Mouse (Mus musculus): ENCODE measurements around the gene Smc4. TPM values are rescaled to one million over a fixed set of nuclear protein-coding genes. Genes with fewer than 3 reads are reported as not detected.
"Not testable (repeated sequence)": the region's sequence is repeated elsewhere in the genome, so short reads cannot be mapped to it uniquely, and the experiment has no call there.

Gene Smc4
- polyA plus RNA-seq, 1 experiment from 2014 or later = 68.6 TPM

DNA sequence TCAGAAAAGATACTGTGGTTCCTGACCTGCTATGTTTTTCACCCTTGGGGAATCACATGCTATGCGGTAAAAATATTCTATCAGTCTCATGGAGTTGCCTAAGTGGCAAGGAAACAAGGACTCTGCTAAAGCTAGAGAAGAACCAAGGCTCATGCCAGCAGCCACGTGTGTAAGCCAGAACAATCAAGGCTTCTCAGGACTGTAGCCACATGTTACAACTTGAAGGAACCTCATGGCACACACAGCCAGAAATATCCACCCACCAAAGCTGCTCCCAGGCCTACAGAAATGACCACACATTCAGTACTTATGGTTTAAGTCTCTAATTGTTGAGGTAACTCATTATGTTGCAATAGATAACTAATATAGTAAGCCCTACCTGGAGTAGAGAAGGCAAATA lies 18.0 kb upstream of the Smc4 start:
- H3K79me2 ChIP-seq (ENCODE audit: inconsistent target) = no peaks in the 10 kb centered on the region
- no peak overlapping the region for H3K4me3 ChIP-seq (ENCODE audit: inconsistent target)
- no peaks in the 10 kb centered on the region for H3K36me3 ChIP-seq (ENCODE audit: inconsistent target)
- 86% methylated on average over 2 of the region's 2 CpGs for WGBS (ENCODE audit: missing documents)
- no peak overlapping the region for H3K27ac ChIP-seq

DNA sequence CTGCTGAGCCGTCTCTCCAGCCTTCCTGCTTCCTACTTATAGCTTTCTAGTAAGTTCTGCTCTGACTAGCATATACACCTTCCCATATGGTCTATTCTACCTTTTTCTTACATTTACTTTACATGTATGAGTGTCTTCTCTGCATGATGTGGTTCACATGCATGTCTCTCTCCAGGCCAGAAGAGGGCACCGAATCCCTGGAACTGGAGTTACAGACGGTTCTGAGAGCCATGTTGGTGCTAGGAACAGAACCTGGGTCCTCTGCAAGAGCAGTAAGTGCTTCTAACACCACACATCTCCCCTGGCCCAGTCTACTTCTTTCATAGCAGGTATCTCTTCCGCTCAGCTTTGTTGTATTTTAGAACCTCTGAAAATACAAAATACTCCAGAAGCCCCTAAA lies 1.8 kb upstream of the Smc4 start:
- no peak overlapping the region for H3K4me3 ChIP-seq (ENCODE audit: inconsistent target)

DNA sequence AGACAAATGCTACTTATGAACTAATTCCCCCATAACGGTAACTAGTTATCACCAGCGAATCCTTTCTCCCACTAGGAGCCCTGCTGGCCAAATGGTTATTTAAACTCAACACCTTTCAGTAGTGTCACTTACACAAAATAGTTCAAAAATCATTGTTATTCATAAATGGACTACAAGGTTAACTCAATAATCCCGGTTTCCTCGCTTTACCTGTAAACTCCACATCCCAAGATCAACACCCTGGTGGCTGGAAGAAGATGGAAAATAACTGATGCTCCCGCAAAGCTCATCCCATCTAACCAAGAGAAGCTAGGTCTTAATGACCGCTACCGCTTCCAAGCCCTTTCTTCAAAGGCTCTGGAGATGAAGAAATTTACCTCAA lies 492 bp upstream of the Smc4 start:
- Histone ChIP-seq H3K79me2 (ENCODE audit: inconsistent target) (peaks cover 55% of the 10 kb centered on the region), H3K4me3 (ENCODE audit: inconsistent target) (peak overlapping the region; percentile 94), H3K27ac (peak overlapping the region; percentile 93; the same call in 1 of the 2 replicates), H3K36me3 (ENCODE audit: inconsistent target) (no peaks in the 10 kb centered on the region)
- WGBS (ENCODE audit: missing documents) = 3% methylated on average over 7 of the region's 7 CpGs

More for the DNA sequence above, 1.8 kb upstream of the Smc4 start:
- H3K36me3 ChIP-seq (ENCODE audit: inconsistent target) = no peaks in the 10 kb centered on the region
- H3K27ac ChIP-seq = no peak overlapping the region
- H3K79me2 ChIP-seq (ENCODE audit: inconsistent target) = peaks cover 43% of the 10 kb centered on the region
- WGBS (ENCODE audit: missing documents) = 98% methylated on average over 4 of the region's 4 CpGs

DNA sequence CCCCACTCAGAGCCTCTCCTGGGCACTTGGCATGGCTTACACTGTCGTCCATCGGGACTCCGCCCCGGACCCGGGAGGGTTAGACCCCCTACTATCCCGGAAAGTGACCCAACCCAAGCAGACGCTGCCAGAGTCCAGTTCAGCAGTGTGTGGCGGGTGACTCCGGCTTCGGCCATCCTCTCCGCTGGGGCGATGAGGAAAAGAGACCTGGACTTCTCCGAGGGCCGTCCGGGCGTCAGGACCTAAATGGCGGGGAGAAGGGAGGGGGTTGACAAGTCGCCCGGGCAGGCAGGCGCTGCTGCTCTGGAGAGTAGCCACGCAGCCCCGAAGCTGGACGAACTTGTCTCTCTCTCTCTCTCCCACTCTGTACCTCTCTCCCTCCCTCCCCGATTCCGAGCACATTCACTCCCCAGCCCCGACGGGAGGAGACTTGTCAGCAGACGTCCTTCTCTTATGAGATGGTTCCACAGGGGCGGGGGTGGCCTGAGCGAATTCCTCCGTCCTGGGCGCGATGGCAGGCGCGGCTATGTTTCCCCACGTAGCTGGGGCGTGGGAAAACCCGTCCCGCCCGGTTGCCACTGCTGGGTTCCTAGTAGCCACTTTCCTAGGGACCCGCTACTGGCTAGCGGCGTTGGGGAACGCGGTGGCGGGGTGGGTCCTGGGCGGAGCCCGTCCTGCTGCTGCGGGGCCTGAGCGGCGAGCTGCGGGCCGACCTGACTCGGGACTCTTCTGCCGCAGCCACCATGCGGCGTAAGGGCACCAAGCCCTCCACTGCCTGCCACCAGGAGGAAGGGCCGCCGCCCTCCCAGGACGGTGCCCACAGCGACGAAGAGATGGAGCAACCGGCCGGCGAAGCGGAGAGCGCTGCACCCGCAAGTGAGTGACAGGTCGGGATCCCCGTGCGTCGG lies 1.1 kb downstream of the Smc4 start:
- peaks cover 71% of the 10 kb centered on the region for H3K79me2 ChIP-seq (ENCODE audit: inconsistent target)
- H3K4me3 ChIP-seq (ENCODE audit: inconsistent target) = peak overlapping the region; percentile 94
- no peaks in the 10 kb centered on the region for H3K36me3 ChIP-seq (ENCODE audit: inconsistent target)
- H3K27ac ChIP-seq = peak overlapping the region; percentile 93
- WGBS (ENCODE audit: missing documents) = 1% methylated on average over 72 of the region's 72 CpGs

DNA sequence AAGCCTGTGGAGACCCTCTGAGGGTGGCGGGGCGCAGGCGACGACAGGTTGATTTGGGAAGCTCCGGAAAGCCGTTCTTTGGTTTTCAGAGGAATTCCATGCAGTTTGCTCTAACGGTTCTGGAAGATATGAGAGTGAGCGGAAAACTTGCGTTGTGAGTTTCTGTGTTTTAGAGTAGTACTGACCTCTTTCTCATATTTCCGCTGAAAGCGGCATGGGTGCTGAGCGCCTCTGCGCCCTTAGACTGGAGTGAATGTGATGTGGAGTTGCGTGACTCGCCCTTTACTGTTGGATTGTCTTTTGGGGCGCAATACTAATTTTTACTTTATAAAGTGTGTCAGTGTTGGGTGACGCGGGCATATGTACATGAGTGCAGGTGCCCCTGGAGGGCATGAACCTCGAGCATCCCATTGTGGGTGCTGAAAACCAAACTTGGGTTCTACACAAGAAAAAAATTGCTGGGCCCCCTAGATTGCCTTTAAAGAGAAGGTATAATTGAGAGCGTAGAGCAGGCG lies 1.8 kb downstream of the Smc4 start:
- peak overlapping the region; percentile 66 for H3K27ac ChIP-seq
- H3K36me3 ChIP-seq (ENCODE audit: inconsistent target) = no peaks in the 10 kb centered on the region
- H3K79me2 ChIP-seq (ENCODE audit: inconsistent target) = peaks cover 78% of the 10 kb centered on the region
- peak overlapping the region; percentile 94 for H3K4me3 ChIP-seq (ENCODE audit: inconsistent target)
- WGBS (ENCODE audit: missing documents) = 1% methylated on average over 21 of the region's 21 CpGs

DNA sequence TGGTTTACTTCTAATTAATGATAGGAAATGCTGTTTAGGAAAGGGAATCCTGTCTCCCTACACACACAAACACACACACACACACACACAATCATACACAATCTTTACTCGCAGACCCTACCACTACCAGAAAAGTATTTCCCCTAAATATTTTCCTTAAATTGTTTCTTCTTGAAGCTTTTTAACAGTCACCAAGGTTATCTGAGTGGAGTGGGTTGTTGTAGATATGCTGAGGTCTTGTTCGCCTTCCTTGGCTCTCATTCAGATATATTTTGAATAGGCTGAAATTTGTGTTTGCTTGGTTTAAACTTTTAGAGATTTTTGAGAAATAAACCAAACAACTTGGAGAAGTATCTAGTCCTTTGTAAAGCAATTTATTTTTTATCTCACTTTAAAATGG lies 4.3 kb downstream of the Smc4 start:
- H3K27ac ChIP-seq = peak overlapping the region; percentile 1; the same call in 1 of the 2 replicates
- WGBS (ENCODE audit: missing documents) = 93% methylated on average over 2 of the region's 2 CpGs
- no peaks in the 10 kb centered on the region for H3K36me3 ChIP-seq (ENCODE audit: inconsistent target)
- H3K79me2 ChIP-seq (ENCODE audit: inconsistent target) = peaks cover 89% of the 10 kb centered on the region
- H3K4me3 ChIP-seq (ENCODE audit: inconsistent target) = no peak overlapping the region

DNA sequence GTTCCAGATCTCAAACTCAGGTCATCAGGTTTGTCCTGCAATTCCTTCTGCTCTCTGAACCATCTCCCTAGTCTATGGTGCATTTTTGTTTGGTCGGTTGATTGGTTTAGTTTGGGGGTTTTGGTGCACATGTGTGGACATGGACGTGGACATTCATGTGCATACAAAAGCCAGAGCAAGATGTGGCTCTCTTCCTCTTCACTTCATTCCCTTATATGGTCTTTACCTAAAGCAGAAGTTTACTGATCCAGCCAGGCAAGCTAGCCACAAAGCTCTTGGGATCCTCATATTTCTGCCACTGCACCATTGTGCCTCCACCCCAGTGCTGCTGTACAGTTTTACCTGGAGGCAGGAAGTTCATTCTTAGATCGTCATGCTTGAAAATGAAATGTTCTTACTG lies 12.6 kb downstream of the Smc4 start:
- H3K36me3 ChIP-seq (ENCODE audit: inconsistent target) = peaks cover 19% of the 10 kb centered on the region
- H3K27ac ChIP-seq = no peak overlapping the region
- 52% methylated on average over 3 of the region's 3 CpGs for WGBS (ENCODE audit: missing documents)
- peaks cover 45% of the 10 kb centered on the region for H3K79me2 ChIP-seq (ENCODE audit: inconsistent target)
- no peak overlapping the region for H3K4me3 ChIP-seq (ENCODE audit: inconsistent target)

DNA sequence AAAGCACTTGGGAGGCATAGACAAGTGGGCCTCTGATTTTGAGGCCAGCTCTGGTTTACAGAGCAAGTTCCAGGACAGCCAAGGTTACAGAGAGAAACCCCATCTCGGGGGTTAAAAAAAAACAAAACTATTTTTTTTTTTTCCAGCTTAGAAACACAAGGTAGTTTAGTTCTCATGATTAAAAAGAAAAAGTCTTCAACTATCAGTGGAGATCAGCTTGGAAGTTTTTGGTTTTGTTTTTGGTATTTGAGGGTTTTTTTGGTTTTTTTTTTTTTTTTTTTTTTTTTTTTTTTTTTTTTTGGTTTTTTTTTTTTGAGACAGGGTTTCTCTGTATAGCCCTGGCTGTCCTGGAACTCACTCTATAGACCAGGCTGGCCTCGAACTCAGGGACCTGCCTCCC lies 14.1 kb downstream of the Smc4 start:
- H3K79me2 ChIP-seq (ENCODE audit: inconsistent target) = peaks cover 33% of the 10 kb centered on the region
- H3K4me3 ChIP-seq (ENCODE audit: inconsistent target); H3K27ac ChIP-seq: not testable (repeated sequence)
- 93% methylated on average over 2 of the region's 2 CpGs for WGBS (ENCODE audit: missing documents)
- H3K36me3 ChIP-seq (ENCODE audit: inconsistent target) = peaks cover 20% of the 10 kb centered on the region

DNA sequence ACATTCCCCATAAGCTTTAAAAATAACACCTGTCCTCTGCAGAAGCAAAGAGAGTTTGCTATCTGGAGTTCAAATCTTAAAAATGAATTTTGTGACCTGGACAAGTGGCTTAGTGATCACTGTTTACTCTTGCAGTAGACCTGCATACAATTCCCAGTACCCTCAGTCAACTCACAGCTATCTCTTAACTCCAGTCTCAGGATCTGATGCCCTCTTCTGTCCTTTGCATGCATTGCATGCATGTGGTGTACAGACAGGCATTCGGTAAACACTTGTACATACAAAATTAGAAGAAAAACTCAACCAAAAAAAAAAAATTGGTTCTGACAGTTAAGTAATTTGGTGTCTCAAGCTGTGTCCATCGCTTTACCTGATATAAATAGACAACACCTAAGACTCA lies 15.7 kb downstream of the Smc4 start:
- Histone ChIP-seq H3K79me2 (ENCODE audit: inconsistent target) (peaks cover 29% of the 10 kb centered on the region), H3K36me3 (ENCODE audit: inconsistent target) (peaks cover 30% of the 10 kb centered on the region), H3K27ac (no peak overlapping the region), H3K4me3 (ENCODE audit: inconsistent target) (no peak overlapping the region)
- 100% methylated on average over 2 of the region's 2 CpGs for WGBS (ENCODE audit: missing documents)

DNA sequence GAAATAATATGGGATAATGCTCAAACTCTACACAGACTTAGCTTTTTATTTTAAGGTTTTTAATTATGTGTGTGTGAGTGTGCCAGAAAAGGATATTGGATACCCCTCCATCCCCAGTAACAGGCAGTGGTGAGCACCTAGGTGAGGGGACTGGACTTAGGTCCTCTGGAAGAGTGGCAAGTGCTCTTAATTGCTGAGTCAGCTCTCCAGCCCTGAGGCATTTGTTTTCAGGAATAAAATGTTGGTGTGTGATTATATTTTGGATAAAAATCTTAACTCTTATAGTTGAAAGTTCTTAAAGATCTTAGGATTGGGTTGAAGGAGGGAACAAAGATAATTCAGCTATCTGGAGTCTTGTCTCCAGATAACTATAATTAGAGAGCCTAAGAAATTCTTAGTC lies 16.2 kb downstream of the Smc4 start:
- Histone ChIP-seq H3K27ac (no peak overlapping the region), H3K4me3 (ENCODE audit: inconsistent target) (no peak overlapping the region), H3K79me2 (ENCODE audit: inconsistent target) (peaks cover 29% of the 10 kb centered on the region), H3K36me3 (ENCODE audit: inconsistent target) (peaks cover 30% of the 10 kb centered on the region)

DNA sequence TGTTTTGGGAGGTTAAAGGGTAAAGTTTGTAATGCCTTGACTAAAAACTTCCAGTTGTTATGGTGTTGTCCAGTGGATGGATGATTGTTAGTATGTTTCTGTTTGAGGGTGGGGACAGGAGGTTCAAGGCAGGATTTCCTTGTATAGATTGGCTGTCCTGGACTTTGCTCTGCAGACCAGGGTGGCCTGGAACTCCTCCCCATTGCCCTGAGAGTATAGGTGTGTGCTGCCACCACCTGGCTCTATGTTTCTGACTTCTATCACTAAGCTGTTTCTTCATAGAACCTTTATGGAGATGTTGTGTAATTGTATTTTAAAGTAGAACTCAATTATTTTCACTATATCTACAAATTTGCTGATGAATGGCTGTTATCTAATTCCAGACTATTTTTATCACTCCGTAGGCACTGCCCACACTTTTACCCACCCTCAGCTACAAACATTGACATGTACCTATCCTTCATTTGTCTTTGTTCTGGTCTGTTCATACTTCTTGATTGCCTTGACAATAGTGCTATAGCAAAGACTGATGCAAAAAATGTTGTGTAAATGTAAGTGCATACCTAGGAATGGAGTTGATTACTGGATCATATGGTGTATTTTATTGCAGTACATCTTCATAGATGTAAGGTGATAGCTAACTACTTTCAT lies 21.7 kb downstream of the Smc4 start:
- no peak overlapping the region for H3K4me3 ChIP-seq (ENCODE audit: inconsistent target)
- WGBS (ENCODE audit: missing documents) = 100% methylated on average over 1 of the region's 1 CpGs
- H3K79me2 ChIP-seq (ENCODE audit: inconsistent target) = peaks cover 28% of the 10 kb centered on the region; the same call in 1 of the 2 replicates
- H3K36me3 ChIP-seq (ENCODE audit: inconsistent target) = peaks cover 38% of the 10 kb centered on the region
- no peak overlapping the region for H3K27ac ChIP-seq

DNA sequence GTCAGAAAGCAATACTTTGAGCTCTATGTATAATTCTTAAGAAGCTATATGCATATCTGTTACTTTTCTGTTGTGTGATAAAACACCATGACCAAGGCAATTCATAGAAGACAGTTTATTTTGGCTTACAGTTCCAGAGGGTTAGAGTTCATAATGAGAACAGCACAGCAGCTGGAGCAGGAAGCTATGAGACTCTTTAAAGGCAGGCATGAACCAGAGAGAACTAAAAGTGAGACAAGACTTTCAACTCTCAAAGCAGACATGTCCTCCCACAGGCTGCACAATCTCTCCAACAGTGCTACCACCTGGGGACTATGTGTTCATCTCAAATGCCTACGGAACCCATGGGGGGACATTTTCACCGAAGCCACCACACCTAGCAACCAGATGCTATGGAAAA lies 35.6 kb downstream of the Smc4 start:
- Histone ChIP-seq H3K36me3 (ENCODE audit: inconsistent target) (no peaks in the 10 kb centered on the region), H3K79me2 (ENCODE audit: inconsistent target) (peaks cover 90% of the 10 kb centered on the region), H3K4me3 (ENCODE audit: inconsistent target) (no peak overlapping the region), H3K27ac (no peak overlapping the region)
- 90% methylated on average over 2 of the region's 2 CpGs for WGBS (ENCODE audit: missing documents)

DNA sequence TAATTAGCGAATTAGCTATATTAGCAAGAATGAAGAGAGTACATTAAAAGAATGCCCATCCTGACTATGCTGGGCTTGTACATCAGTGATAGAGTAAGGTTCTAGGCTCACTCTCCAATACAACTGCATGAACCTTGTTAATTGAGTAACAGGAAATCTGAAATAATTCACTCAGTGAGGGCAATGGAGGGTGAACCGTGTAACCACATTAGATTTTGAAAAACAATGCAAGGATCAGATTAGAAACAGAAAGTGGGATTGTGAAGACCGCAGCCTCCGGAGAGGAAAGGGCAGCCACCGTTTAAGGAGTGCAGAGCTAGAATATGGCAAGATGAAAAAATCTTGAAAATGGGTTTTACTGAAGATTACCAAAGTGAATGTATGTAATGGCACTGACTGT lies 36.8 kb downstream of the Smc4 start:
- Histone ChIP-seq H3K36me3 (ENCODE audit: inconsistent target) (no peaks in the 10 kb centered on the region), H3K4me3 (ENCODE audit: inconsistent target) (peak overlapping the region; percentile 23), H3K27ac (peak overlapping the region; percentile 5; the same call in 1 of the 2 replicates)

DNA sequence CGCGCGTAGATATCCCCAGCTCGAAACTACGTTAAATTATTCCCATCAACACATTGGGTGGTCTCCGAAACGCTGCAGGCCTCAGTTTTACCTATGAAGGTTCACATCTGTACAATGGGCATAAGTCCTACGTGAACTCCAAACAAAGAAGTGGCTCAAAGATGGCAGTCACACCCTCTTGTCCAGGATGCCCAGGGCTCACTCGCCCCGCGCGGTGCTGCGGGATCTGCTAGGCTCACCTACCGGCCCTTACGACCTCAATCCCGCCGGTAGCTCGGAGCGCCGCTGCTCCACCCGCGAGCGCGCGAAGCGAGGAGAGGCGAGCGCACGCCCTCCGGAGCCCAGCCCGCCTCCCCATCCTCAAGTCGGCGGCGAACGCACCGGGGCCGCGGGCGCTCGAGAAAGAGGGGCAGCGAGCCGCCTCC lies 39.6 kb downstream of the Smc4 start:
- under 1% methylated on average over 36 of the region's 42 CpGs for WGBS (ENCODE audit: missing documents)

More for the DNA sequence above, 36.8 kb downstream of the Smc4 start:
- peaks cover 79% of the 10 kb centered on the region for H3K79me2 ChIP-seq (ENCODE audit: inconsistent target)
- 16% methylated on average over 5 of the region's 5 CpGs for WGBS (ENCODE audit: missing documents)

More for the DNA sequence above, 39.6 kb downstream of the Smc4 start:
- Histone ChIP-seq H3K27ac (peak overlapping the region; percentile 54), H3K4me3 (ENCODE audit: inconsistent target) (peak overlapping the region; percentile 59), H3K79me2 (ENCODE audit: inconsistent target) (peaks cover 50% of the 10 kb centered on the region), H3K36me3 (ENCODE audit: inconsistent target) (no peaks in the 10 kb centered on the region)
